Mouse (Mus musculus): ENCODE results near the gene Rab3ip. TPM values are rescaled to one million over a fixed set of nuclear protein-coding genes. Genes with fewer than 3 reads are reported as not detected.

Gene Rab3ip
- polyA plus RNA-seq, 1 experiment from 2014 or later = 25.2 TPM

DNA sequence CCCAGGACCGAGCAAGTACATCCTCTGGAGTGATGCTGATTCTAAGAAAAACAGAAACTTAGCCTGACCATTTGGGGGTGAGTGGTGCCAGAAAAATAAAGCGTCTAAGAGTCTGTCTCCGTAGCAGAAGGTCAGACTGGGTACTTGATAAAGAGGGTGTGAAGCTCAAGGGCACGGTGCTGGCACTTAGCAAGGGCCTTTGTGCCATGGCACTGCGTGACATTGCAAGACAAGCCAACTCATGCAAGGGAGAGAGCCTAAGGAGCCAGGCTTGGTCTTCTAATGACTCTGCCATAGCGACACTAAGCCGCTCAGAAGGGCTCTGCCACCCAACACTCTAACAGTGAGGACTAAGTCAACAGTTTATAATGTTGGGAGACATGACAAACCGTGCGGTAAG lies 28.3 kb upstream of the Rab3ip start:
- Histone ChIP-seq H3K9me3 (no peaks in the 10 kb centered on the region), H3K4me1 (no peaks in the 10 kb centered on the region), H3K4me3 (replicated peaks) (no peak overlapping the region), H3K27ac (no peak overlapping the region), H3K9ac (no peak overlapping the region), H3K4me2 (no peak overlapping the region), H3K36me3 (no peaks in the 10 kb centered on the region), H3K27me3 (replicated peaks) (no peaks in the 10 kb centered on the region)
- WGBS = 86% methylated on average over 9 of the region's 9 CpGs
- no peak for ATAC-seq (ENCODE audit: insufficient read depth, low FRiP score, low read depth)

DNA sequence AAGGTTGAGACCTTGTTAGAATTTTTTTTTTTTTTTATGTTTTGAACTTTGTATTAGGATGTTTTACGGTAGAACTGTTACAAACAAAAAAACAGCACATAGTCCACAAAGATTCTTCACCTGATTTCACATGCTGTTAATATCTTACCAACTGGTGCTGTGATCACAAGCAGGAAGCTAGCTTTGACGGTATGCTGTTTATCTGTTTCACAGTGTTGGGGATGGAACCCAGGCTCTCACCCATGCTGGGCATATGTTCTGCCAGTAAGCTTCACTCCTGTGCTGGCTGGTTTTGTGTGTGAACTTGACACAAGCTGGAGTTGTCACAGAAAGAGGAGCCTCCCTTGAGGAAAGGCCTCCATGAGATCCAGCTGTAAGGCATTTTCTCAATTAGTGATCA lies 27.3 kb upstream of the Rab3ip start:
- Histone ChIP-seq H3K27ac (no peak overlapping the region), H3K4me3 (replicated peaks) (no peak overlapping the region), H3K36me3 (no peaks in the 10 kb centered on the region), H3K9me3 (no peaks in the 10 kb centered on the region), H3K4me2 (no peak overlapping the region), H3K4me1 (no peaks in the 10 kb centered on the region), H3K9ac (no peak overlapping the region), H3K27me3 (replicated peaks) (no peaks in the 10 kb centered on the region)
- 83% methylated on average over 2 of the region's 2 CpGs for WGBS
- no peak for ATAC-seq (ENCODE audit: insufficient read depth, low FRiP score, low read depth)

DNA sequence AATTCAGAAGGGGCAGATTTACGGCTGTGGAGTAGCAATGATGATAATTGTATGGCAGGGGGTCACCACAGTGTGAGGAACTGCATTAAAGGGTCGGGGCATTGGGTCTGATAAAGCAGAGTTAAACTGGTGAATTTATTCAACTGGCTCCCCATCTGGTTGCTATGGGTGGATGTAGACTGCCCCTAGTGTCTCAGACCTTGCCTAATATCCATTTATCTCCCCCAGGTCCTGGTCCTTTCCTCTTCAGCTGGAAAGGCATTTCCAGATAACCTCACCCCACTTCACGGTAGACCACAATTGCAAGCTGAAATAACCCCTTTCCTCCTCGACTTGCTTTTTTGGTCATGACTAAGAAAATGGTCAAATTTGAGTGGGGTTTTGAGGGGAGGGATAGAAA lies 26.9 kb upstream of the Rab3ip start:
- H3K27me3 ChIP-seq (replicated peaks) = no peaks in the 10 kb centered on the region
- H3K36me3 ChIP-seq = no peaks in the 10 kb centered on the region
- no peak overlapping the region for H3K9ac ChIP-seq
- no peak for ATAC-seq (ENCODE audit: insufficient read depth, low FRiP score, low read depth)
- no peaks in the 10 kb centered on the region for H3K4me1 ChIP-seq
- no peak overlapping the region for H3K4me2 ChIP-seq
- no peaks in the 10 kb centered on the region for H3K9me3 ChIP-seq
- H3K27ac ChIP-seq = no peak overlapping the region
- 40% methylated on average over 4 of the region's 4 CpGs for WGBS
- no peak overlapping the region for H3K4me3 ChIP-seq (replicated peaks)

DNA sequence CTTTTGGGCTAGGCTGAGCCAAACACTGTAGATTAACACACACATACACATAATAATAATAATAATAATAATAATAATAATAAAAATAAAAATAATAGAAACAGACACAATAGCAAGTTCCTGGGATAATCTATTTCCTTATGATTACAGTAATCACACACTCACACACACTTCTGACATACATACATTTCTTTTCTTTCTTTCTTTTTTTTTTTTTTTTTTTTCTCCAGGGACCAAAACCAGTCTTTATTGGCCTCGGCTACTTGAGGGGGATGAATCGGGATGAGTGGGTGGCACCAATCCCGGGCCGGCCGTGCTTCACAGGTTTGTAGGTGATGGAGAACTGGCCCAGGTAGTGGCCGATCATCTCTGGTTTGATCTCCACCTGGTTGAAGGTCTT lies 21.9 kb upstream of the Rab3ip start, which contains the start of gene Gm10271:
Gene Gm10271 (minus strand): TSS at position 101 of the 400 bp plus-strand sequence.
- Histone ChIP-seq H3K27ac (no peak within 1 kb of the TSS), H3K36me3 (no peaks in the 10 kb centered on the region), H3K9me3 (no peaks in the 10 kb centered on the region), H3K27me3 (replicated peaks) (no peaks in the 10 kb centered on the region), H3K4me1 (no peaks in the 10 kb centered on the region), H3K9ac (no peak within 1 kb of the TSS), H3K4me2 (no peak within 1 kb of the TSS), H3K4me3 (replicated peaks) (no peak within 1 kb of the TSS)
- WGBS = 98% methylated on average over 6 of the region's 6 CpGs
- ATAC-seq (ENCODE audit: insufficient read depth, low FRiP score, low read depth) = no peak

DNA sequence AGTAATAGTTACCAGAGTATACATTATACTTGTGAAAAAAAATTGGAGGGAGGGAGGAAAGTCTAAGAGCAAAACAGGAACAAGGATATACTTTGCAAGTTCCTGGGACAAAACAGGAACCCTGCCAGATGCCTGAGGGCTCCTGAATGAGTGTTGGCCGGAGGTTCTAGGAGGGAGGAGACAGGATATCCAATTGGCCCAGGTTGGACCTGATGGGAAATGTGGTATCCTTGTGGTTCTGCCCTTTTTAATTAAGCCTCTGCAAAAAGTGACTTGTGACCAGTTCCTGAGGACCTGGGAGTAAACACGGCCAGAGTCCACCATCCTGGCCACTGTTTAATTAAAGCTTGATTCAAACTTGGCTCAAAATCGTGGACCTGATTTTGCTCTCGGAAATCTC lies 18.2 kb upstream of the Rab3ip start:
- no peak overlapping the region for H3K4me2 ChIP-seq
- no peak for ATAC-seq (ENCODE audit: insufficient read depth, low FRiP score, low read depth)
- no peak overlapping the region for H3K27ac ChIP-seq
- no peaks in the 10 kb centered on the region for H3K36me3 ChIP-seq
- 84% methylated on average over 4 of the region's 4 CpGs for WGBS
- H3K27me3 ChIP-seq (replicated peaks) = no peaks in the 10 kb centered on the region
- no peaks in the 10 kb centered on the region for H3K4me1 ChIP-seq
- no peaks in the 10 kb centered on the region for H3K9me3 ChIP-seq
- no peak overlapping the region for H3K4me3 ChIP-seq (replicated peaks)
- no peak overlapping the region for H3K9ac ChIP-seq

DNA sequence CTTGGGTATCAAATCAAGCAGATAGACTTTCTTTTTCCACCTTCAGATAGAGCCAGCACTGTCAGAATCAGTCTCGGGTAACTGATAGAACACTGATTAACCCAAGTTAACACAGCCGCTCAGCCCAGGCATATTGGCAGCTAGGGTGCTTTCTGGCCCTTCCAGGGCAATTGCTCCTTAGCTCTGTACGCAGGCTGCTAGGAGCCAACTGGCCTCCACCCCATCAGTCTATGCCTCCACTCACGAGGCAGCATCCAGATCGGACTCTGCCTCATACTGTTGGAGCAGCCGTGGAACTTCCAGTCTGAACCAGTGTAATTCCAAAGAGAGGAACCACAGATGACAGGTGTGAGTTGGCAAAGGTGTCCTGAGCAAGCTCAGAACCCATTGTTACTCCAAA lies 15.5 kb upstream of the Rab3ip start:
- 76% methylated on average over 6 of the region's 6 CpGs for WGBS
- Histone ChIP-seq H3K4me2 (no peak overlapping the region), H3K27me3 (replicated peaks) (no peaks in the 10 kb centered on the region), H3K4me3 (replicated peaks) (no peak overlapping the region), H3K9me3 (no peaks in the 10 kb centered on the region), H3K36me3 (no peaks in the 10 kb centered on the region), H3K4me1 (0 out of 2 replicates have a peak, but pooled peaks cover 3% of the 10 kb centered on the region), H3K27ac (no peak overlapping the region), H3K9ac (no peak overlapping the region)
- ATAC-seq (ENCODE audit: insufficient read depth, low FRiP score, low read depth) = no peak

DNA sequence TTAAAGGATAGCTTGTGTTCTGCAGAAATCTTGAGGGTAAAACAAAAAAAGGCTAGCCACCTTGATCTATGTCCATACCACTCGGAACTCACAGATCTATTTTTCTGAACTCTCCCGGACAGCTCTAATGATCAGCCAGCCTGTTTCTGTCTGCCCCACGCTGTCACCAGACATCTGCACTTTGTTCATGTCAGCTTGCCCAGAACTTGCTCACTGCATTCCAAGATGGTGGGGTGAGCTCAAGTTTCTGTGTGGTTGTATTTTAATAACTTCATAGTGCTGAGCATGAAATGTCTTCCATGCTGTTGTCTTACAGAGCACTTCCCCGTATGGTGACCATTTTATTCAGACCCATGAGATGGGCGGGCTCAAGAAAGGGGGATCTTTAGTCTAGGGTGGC lies 14.7 kb upstream of the Rab3ip start:
- no peak overlapping the region for H3K4me3 ChIP-seq (replicated peaks)
- 0 out of 2 replicates have a peak, but pooled peaks cover 3% of the 10 kb centered on the region for H3K4me1 ChIP-seq
- no peak overlapping the region for H3K4me2 ChIP-seq
- no peak overlapping the region for H3K9ac ChIP-seq
- no peaks in the 10 kb centered on the region for H3K27me3 ChIP-seq (replicated peaks)
- WGBS = 42% methylated on average over 5 of the region's 5 CpGs
- no peaks in the 10 kb centered on the region for H3K9me3 ChIP-seq
- H3K36me3 ChIP-seq = no peaks in the 10 kb centered on the region
- ATAC-seq (ENCODE audit: insufficient read depth, low FRiP score, low read depth) = no peak
- no peak overlapping the region for H3K27ac ChIP-seq

DNA sequence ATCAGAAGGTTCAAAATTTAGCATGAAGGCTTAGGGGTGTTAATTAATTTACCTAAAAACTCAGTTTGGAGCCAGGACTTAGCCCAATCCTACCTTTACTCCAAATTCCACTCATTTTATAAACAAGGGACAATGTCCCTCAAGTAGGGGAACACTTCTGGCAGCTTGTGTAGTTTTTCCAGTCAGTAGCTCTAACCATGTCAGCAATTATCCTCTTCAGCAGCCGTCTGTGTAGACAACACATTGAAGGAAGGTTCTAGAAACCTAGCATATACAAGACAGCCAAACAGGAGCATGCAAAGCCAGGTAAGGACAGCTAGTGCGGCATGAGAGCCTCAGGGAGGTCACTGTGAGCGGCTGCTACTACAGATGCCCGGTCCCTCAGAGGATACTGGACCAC lies 14.0 kb upstream of the Rab3ip start:
- no peak for ATAC-seq (ENCODE audit: insufficient read depth, low FRiP score, low read depth)
- H3K27me3 ChIP-seq (replicated peaks) = no peaks in the 10 kb centered on the region
- no peak overlapping the region for H3K4me3 ChIP-seq (replicated peaks)
- H3K9ac ChIP-seq = no peak overlapping the region
- H3K4me2 ChIP-seq = no peak overlapping the region
- 0 out of 2 replicates have a peak, but pooled peaks cover 3% of the 10 kb centered on the region for H3K4me1 ChIP-seq
- H3K36me3 ChIP-seq = no peaks in the 10 kb centered on the region
- no peak overlapping the region for H3K27ac ChIP-seq
- 70% methylated on average over 4 of the region's 4 CpGs for WGBS
- no peaks in the 10 kb centered on the region for H3K9me3 ChIP-seq

DNA sequence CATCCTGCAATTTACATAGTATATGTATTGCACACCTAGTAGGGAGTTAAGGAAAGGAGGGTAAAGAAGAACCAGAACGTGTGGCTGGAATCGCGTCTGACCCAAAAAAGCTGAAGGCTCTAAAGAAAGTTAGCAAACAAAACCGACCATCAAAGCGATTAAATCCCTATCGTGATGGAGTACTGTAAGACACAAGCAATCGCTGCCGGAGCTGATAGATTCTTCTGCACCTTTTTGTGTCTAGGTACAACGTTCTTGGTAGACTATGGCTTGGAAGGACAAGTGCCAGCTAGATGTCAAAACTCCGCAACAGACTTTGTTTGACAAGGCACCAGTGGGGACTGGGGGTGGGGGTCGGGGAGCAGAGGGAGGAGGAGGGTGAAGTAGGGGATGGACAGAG lies 13.5 kb upstream of the Rab3ip start:
- Histone ChIP-seq H3K27me3 (replicated peaks) (no peaks in the 10 kb centered on the region), H3K36me3 (no peaks in the 10 kb centered on the region), H3K9me3 (no peaks in the 10 kb centered on the region), H3K27ac (no peak overlapping the region), H3K9ac (no peak overlapping the region), H3K4me2 (no peak overlapping the region), H3K4me3 (replicated peaks) (no peak overlapping the region), H3K4me1 (0 out of 2 replicates have a peak, but pooled peaks cover 3% of the 10 kb centered on the region)
- ATAC-seq (ENCODE audit: insufficient read depth, low FRiP score, low read depth) = no peak
- WGBS = 68% methylated on average over 11 of the region's 11 CpGs

DNA sequence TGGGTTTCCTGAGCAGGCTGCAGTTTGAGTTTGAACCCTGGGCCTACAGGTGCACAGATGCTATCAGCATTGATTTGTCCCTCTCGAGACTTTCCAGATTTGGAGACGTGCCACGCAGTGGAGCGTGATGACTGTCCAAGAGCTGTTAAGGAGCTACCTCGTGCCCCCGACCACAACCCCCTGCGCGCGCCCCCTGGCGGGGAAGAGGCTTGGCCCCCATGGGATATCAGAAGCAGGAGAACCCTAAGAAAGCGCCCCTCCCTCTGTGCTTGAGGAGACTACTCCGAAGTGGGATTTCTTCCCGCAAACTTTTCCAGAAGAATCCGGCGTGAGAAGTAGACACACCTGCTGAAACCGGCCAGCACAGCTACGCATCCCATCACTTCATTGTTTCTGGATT lies 12.2 kb upstream of the Rab3ip start:
- Histone ChIP-seq H3K27ac (no peak overlapping the region), H3K9me3 (no peaks in the 10 kb centered on the region), H3K4me1 (0 out of 2 replicates have a peak, but pooled peaks cover 3% of the 10 kb centered on the region), H3K4me2 (no peak overlapping the region), H3K36me3 (no peaks in the 10 kb centered on the region), H3K9ac (no peak overlapping the region), H3K27me3 (replicated peaks) (no peaks in the 10 kb centered on the region), H3K4me3 (replicated peaks) (no peak overlapping the region)
- ATAC-seq (ENCODE audit: insufficient read depth, low FRiP score, low read depth) = no peak
- 59% methylated on average over 17 of the region's 17 CpGs for WGBS

DNA sequence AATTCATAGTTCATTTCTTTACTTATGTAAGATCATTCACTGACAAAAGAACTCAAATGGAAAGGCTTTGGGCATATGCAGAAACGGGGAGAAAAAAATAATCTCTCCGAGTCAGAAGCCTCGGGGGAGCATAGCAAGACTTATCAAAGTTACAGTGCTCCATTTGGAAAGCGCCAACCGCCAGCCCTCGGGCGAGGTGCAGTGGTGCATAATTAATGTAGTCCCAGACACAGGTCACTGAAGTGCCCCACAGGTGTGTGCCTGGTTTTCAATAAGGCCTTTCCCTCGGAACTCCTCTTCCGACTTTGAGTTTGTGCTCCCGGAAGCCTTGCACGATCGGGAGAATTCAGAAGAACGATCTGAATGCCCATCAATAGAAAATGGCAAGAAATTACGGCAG lies 11.6 kb upstream of the Rab3ip start:
- no peaks in the 10 kb centered on the region for H3K27me3 ChIP-seq (replicated peaks)
- no peak for ATAC-seq (ENCODE audit: insufficient read depth, low FRiP score, low read depth)
- no peak overlapping the region for H3K4me2 ChIP-seq
- WGBS = 80% methylated on average over 14 of the region's 14 CpGs
- H3K36me3 ChIP-seq = no peaks in the 10 kb centered on the region
- H3K9me3 ChIP-seq = no peaks in the 10 kb centered on the region
- no peak overlapping the region for H3K9ac ChIP-seq
- no peak overlapping the region for H3K27ac ChIP-seq
- H3K4me3 ChIP-seq (replicated peaks) = no peak overlapping the region
- H3K4me1 ChIP-seq = 0 out of 2 replicates have a peak, but pooled peaks cover 3% of the 10 kb centered on the region

DNA sequence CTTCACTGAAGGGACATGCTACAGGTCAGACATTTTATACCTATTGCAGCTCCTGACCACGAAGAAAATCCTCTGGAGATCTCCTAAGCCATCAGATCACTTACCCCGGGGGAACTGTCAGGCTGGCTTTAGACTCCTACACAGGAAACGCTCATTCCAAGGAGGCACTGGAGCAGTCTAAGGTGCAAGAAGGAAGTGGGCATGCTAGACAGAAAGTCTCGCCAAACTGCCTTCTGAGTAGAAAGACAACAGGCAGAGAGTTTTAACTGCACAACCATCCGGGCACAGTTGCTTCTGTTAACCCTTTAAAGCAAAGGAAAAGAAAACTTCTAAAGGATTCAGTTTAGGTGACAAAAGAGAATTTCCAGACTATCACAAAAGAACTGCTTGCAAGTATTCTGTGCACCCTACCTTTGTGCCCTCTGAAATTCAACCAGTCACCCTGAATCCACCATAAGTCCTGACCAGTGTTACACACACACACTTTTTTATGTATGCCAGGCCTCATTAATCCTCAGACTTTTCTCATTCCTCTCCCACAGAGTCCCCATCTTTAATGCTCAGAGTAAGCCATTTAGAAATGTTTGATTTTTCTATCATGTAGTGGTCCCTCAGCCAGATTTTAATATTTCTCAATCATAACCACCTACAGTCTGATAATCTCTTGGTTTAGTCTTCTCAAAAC lies 7.4 kb upstream of the Rab3ip start:
- Histone ChIP-seq H3K27ac (no peak overlapping the region), H3K9ac (no peak overlapping the region), H3K4me2 (no peak overlapping the region), H3K4me3 (replicated peaks) (no peak overlapping the region), H3K9me3 (no peaks in the 10 kb centered on the region), H3K27me3 (replicated peaks) (no peaks in the 10 kb centered on the region), H3K36me3 (no peaks in the 10 kb centered on the region), H3K4me1 (0 out of 2 replicates have a peak, but pooled peaks cover under 1% of the 10 kb centered on the region)
- 53% methylated on average over 5 of the region's 5 CpGs for WGBS
- ATAC-seq (ENCODE audit: insufficient read depth, low FRiP score, low read depth) = no peak
